Mouse (Mus musculus): ENCODE data around the gene E2f4. TPM values are rescaled to one million over a fixed set of nuclear protein-coding genes. Genes with fewer than 3 reads are reported as not detected.

E2f4 gene
- polyA plus RNA-seq, 1 experiment from 2014 or later, result 56.9 TPM

DNA sequence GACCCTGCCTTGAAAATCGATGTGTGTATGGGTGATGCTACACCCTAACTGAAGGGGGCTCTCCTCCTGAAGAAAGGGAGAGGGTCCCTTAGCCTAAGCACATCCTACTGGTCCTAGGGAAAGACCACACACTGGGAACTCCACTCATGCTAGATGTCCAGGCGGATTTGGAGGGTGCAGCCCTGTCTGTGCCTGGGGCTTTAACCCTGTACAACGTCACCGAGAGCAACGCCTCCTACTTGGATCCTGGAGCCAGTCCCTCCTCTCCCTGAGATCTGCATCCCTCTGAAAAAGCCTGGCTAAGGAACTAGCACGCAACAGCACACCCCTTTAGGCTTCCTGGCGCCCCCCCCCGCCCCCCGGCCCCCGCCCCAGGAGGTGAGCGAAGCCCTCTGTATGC is 22.1 kb upstream of the E2f4 start:
- peak overlapping the region; percentile 77 for H3K4me2 ChIP-seq
- H3K27me3 ChIP-seq, result peaks cover 99% of the 10 kb centered on the region
- H3K27ac ChIP-seq, result no peak overlapping the region
- no peak overlapping the region for H3K4me3 ChIP-seq
- H3K4me1 ChIP-seq, result peaks cover 33% of the 10 kb centered on the region
- 5% methylated on average over 10 of the region's 11 CpGs for WGBS
- no peak for ATAC-seq
- H3K9ac ChIP-seq, result no peak overlapping the region
- H3K36me3 ChIP-seq (ENCODE audit: poor library complexity, severe bottlenecking), result peaks cover 7% of the 10 kb centered on the region; the same call in 1 of the 2 replicates
- H3K9me3 ChIP-seq (replicated peaks), result no peaks in the 10 kb centered on the region

DNA sequence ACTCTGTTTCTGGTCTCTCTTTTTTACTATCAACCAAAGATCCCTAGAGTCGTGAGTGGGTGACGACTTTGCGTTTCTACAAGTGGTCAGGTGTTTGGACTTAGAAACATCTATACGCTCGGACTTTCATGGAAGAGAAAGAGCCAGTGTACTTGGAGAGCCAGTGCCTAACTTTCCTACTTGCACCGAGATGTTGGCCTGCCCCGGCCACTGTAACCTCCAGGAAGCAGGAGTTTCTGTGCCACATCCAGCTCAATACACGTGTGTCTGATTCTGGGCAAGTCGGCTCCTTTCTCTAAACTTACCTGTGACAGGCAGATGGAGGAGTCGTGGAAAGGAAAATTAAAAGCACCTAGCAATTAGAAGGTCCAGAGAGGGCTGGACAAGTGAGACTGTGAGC is 21.6 kb upstream of the E2f4 start, which contains the start of gene Nol3:
Gene Nol3 (plus strand): TSS at position 301 of the 400 bp plus-strand sequence.
- Histone ChIP-seq H3K27ac (no peak within 1 kb of the TSS), H3K4me3 (peak within 1 kb of the TSS; percentile 44), H3K9ac (peak within 1 kb of the TSS; percentile 58), H3K4me2 (peak within 1 kb of the TSS; percentile 77), H3K36me3 (ENCODE audit: poor library complexity, severe bottlenecking) (peaks cover 7% of the 10 kb centered on the region; the same call in 1 of the 2 replicates), H3K27me3 (peaks cover 97% of the 10 kb centered on the region), H3K9me3 (replicated peaks) (no peaks in the 10 kb centered on the region), H3K4me1 (peaks cover 29% of the 10 kb centered on the region)
- no peak for ATAC-seq
- WGBS, result 3% methylated on average over 10 of the region's 10 CpGs

DNA sequence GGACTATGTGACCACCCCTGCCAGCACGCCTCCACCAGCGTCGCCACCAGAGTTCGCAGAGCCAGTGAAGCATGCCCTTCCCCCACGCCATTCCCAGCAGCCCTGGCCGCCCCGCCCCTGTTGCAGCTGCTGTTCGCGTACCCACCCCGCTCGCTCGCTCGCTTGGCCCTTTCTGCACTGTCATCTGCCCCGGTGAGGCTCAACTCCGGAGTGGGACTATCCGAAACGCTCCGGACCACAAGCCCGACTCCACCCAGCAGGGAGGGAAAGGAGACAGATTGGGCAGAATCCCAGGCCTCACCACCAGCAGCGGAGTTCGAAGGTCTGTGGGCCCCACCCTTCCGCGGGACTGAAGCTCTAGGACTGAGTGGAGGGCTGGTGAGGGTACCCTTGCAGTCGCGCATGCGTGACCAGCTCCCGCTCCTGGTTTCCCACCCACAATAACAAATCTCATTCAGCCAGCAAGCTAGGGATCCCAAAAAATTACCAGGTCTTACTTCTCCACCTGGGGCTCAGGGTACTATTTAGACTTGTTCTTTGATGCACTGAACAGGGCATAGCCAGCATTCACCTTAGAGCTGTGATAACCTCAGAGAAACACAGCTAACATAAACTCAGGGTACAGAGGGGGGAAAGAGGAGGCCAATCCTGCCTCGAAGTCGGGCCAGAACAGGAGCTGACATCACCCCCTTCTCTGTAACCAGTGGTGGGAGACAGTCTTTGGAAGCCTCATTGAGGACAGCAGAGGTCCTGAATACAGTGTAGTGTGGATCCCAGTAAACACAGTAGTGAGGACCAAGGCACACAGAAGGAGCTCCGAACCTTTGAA is 21.0 kb upstream of the E2f4 start:
- Histone ChIP-seq H3K27me3 (peaks cover 91% of the 10 kb centered on the region), H3K36me3 (ENCODE audit: poor library complexity, severe bottlenecking) (peaks cover 10% of the 10 kb centered on the region; the same call in 1 of the 2 replicates), H3K4me3 (peak overlapping the region; percentile 44), H3K9me3 (replicated peaks) (no peaks in the 10 kb centered on the region), H3K4me2 (peak overlapping the region; percentile 77), H3K27ac (no peak overlapping the region), H3K4me1 (peaks cover 27% of the 10 kb centered on the region), H3K9ac (peak overlapping the region; percentile 58)
- peak; percentile 60 for ATAC-seq
- WGBS, result 3% methylated on average over 30 of the region's 30 CpGs

GRCm38 (mm10) chr8:105278911-105279334 is 18.5 kb upstream of the E2f4 start:
- Histone ChIP-seq H3K27ac (no peak overlapping the region), H3K4me1 (peaks cover 27% of the 10 kb centered on the region), H3K27me3 (peaks cover 67% of the 10 kb centered on the region), H3K4me2 (peak overlapping the region; percentile 60), H3K9me3 (replicated peaks) (no peaks in the 10 kb centered on the region), H3K36me3 (ENCODE audit: poor library complexity, severe bottlenecking) (peaks cover 34% of the 10 kb centered on the region), H3K9ac (peak overlapping the region; percentile 50), H3K4me3 (peak overlapping the region; percentile 31)
- ATAC-seq, result peak; percentile 63
- WGBS, result under 1% methylated on average over 28 of the region's 28 CpGs

GRCm38 (mm10) chr8:105280567-105280966 is 16.9 kb upstream of the E2f4 start:
- ATAC-seq, result no peak
- Histone ChIP-seq H3K27me3 (peaks cover 51% of the 10 kb centered on the region), H3K36me3 (ENCODE audit: poor library complexity, severe bottlenecking) (peaks cover 47% of the 10 kb centered on the region), H3K9me3 (replicated peaks) (no peaks in the 10 kb centered on the region), H3K27ac (no peak overlapping the region), H3K9ac (no peak overlapping the region), H3K4me3 (no peak overlapping the region), H3K4me2 (no peak overlapping the region), H3K4me1 (peaks cover 29% of the 10 kb centered on the region)
- 74% methylated on average over 3 of the region's 3 CpGs for WGBS

DNA sequence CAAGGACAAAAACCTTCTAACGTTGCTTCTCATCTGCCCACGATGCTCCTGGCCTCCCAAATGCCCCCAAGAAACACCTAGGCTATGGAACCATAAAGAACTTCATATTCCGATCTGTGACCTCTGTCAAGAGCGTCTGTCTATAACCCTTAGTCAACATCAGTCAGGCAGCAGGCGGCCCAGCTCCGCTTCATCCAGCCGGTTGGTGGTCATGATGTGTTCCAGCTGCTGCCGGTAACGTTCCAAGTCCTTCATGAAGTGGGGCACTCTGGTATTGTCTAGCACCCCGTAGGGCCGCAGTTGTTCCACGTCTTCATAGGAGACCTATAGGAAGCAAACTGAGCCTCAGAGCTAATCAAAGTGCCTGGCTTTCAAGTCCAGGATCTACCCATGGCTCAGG is 15.6 kb upstream of the E2f4 start:
- H3K36me3 ChIP-seq (ENCODE audit: poor library complexity, severe bottlenecking), result peaks cover 49% of the 10 kb centered on the region
- H3K4me3 ChIP-seq, result no peak overlapping the region
- no peak overlapping the region for H3K4me2 ChIP-seq
- H3K27ac ChIP-seq, result no peak overlapping the region
- H3K4me1 ChIP-seq, result peaks cover 29% of the 10 kb centered on the region
- H3K9ac ChIP-seq, result no peak overlapping the region
- no peak for ATAC-seq
- no peaks in the 10 kb centered on the region for H3K9me3 ChIP-seq (replicated peaks)
- 89% methylated on average over 12 of the region's 12 CpGs for WGBS
- peaks cover 38% of the 10 kb centered on the region for H3K27me3 ChIP-seq

GRCm38 (mm10) chr8:105282239-105282638 is 15.2 kb upstream of the E2f4 start:
- Histone ChIP-seq H3K4me1 (peaks cover 30% of the 10 kb centered on the region), H3K9me3 (replicated peaks) (no peaks in the 10 kb centered on the region), H3K27ac (no peak overlapping the region), H3K9ac (no peak overlapping the region), H3K4me2 (no peak overlapping the region), H3K36me3 (ENCODE audit: poor library complexity, severe bottlenecking) (peaks cover 49% of the 10 kb centered on the region), H3K27me3 (peaks cover 34% of the 10 kb centered on the region), H3K4me3 (no peak overlapping the region)
- ATAC-seq, result no peak
- WGBS, result 95% methylated on average over 4 of the region's 4 CpGs

DNA sequence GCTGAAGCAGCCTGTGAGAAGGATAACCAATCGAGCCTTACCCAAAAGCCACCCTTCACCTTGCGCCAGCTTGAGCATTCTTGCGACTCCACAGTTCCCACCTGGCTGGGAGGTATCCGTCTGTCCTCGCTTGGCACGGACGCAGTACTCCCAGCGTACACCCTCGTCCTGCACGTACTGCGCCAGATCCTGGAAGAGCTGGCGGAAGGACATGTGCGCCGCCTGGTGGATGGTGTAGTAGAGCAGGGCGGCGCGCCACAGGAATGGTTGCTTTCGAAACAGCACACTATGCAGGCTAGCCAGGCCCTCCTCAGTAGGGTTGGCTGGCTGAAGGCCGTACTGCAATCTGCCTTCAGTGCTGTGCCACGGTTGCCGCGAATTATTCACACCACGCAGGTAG is 14.4 kb upstream of the E2f4 start:
- 0 out of 2 replicates have a peak, but pooled peaks have one; percentile 14 for ATAC-seq
- no peaks in the 10 kb centered on the region for H3K9me3 ChIP-seq (replicated peaks)
- 22% methylated on average over 23 of the region's 23 CpGs for WGBS

GRCm38 (mm10) chr8:105285514-105285913 is 11.9 kb upstream of the E2f4 start:
- Histone ChIP-seq H3K27ac (no peak overlapping the region), H3K4me2 (no peak overlapping the region), H3K4me3 (no peak overlapping the region), H3K9me3 (replicated peaks) (no peaks in the 10 kb centered on the region), H3K27me3 (peaks cover 8% of the 10 kb centered on the region), H3K9ac (no peak overlapping the region), H3K4me1 (peaks cover 45% of the 10 kb centered on the region), H3K36me3 (ENCODE audit: poor library complexity, severe bottlenecking) (peaks cover 42% of the 10 kb centered on the region)
- ATAC-seq, result no peak
- WGBS, result 47% methylated on average over 12 of the region's 12 CpGs

More for the DNA sequence above, 14.4 kb upstream of the E2f4 start:
- Histone ChIP-seq H3K9ac (no peak overlapping the region), H3K4me2 (no peak overlapping the region), H3K4me3 (no peak overlapping the region), H3K27me3 (peaks cover 26% of the 10 kb centered on the region), H3K4me1 (peaks cover 38% of the 10 kb centered on the region), H3K27ac (no peak overlapping the region), H3K36me3 (ENCODE audit: poor library complexity, severe bottlenecking) (peaks cover 49% of the 10 kb centered on the region)

- no peaks in the 10 kb centered on the region for H3K9me3 ChIP-seq (replicated peaks)
- no peak overlapping the region for H3K27ac ChIP-seq
- peak overlapping the region; percentile 70 for H3K4me2 ChIP-seq
- H3K9ac ChIP-seq, result peak overlapping the region; percentile 10; the same call in 1 of the 2 replicates
- WGBS, result 85% methylated on average over 4 of the region's 4 CpGs
- H3K27me3 ChIP-seq, result peaks cover 11% of the 10 kb centered on the region
- peaks cover 35% of the 10 kb centered on the region for H3K36me3 ChIP-seq (ENCODE audit: poor library complexity, severe bottlenecking)
- ATAC-seq, result no peak
- H3K4me3 ChIP-seq, result no peak overlapping the region
- H3K4me1 ChIP-seq, result peaks cover 52% of the 10 kb centered on the region
These were observed 10.6 kb upstream of the E2f4 start for GRCm38 (mm10) chr8:105286907-105287306.

GRCm38 (mm10) chr8:105288231-105288630 is 9.2 kb upstream of the E2f4 start:
- 89% methylated on average over 5 of the region's 5 CpGs for WGBS
- peaks cover 52% of the 10 kb centered on the region for H3K4me1 ChIP-seq
- peak overlapping the region; percentile 41; the same call in 1 of the 2 replicates for H3K9ac ChIP-seq
- H3K4me2 ChIP-seq, result peak overlapping the region; percentile 70
- peak overlapping the region; percentile 50 for H3K4me3 ChIP-seq
- peaks cover 11% of the 10 kb centered on the region for H3K27me3 ChIP-seq
- no peak for ATAC-seq
- H3K36me3 ChIP-seq (ENCODE audit: poor library complexity, severe bottlenecking), result peaks cover 21% of the 10 kb centered on the region
- no peaks in the 10 kb centered on the region for H3K9me3 ChIP-seq (replicated peaks)
- H3K27ac ChIP-seq, result no peak overlapping the region

DNA sequence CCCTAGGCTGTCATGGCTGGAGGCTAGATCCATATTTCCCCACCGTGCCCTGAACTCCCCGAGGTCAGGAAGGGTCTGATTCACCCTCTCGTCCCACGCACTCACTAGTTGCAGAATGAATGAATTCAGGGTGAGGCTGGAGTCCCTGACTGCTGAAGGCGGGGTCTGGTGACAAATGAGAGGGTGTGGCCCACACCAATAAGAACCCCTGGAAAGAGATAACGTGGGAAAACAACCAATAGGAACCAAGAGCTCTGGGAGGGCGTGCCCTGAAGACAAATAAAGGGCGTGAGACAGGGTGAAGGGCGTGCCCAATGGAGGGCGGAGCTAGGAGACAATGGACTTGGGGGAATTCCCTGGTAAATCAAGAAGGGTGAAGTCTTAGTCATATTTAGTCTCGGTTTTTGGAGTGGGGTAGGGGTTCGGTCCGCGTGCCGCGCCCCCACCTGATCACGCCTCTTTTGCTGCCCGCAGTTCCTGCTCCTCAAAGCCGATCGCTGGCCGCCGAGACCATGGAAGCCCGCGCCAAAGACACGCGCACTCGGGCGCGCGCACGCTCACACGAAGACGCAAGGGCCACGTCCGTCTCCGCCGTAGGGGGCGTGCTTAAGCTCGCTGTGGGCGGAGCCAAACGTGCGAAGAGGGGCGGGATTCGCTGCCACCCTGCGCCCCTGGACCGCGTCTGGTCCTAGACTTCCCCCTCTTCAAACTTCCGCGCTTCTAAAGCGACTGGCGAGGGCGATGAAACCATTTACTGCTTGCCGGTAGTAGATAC is 8.3 kb upstream of the E2f4 start:
- Histone ChIP-seq H3K9me3 (replicated peaks) (no peaks in the 10 kb centered on the region), H3K4me2 (peak overlapping the region; percentile 70), H3K4me1 (peaks cover 52% of the 10 kb centered on the region), H3K36me3 (ENCODE audit: poor library complexity, severe bottlenecking) (peaks cover 14% of the 10 kb centered on the region), H3K27me3 (peaks cover 11% of the 10 kb centered on the region), H3K4me3 (peak overlapping the region; percentile 50), H3K9ac (peak overlapping the region; percentile 65), H3K27ac (peak overlapping the region; percentile 84)
- peak; percentile 91 for ATAC-seq
- WGBS, result under 1% methylated on average over 53 of the region's 53 CpGs
